Mouse (Mus musculus): ENCODE measurements around the gene Rps13. TPM values are rescaled to one million over a fixed set of nuclear protein-coding genes. Genes with fewer than 3 reads are reported as not detected.
"Not testable (repeated sequence)": the region's sequence is repeated elsewhere in the genome, so short reads cannot be mapped to it uniquely, and the experiment has no call there.

The Rps13 gene
- 953 and 964 TPM in 2 replicates for polyA plus RNA-seq (2014; fragmentation: Nextera tagmentation; extraction: Ambion mirVana)

- peak within 1 kb of the TSS; percentile 97 for H3K9ac ChIP-seq
- TF ChIP-seq CTCF (IDR thresholded peaks at IDR 0.05; ENCODE audit: low read depth): 0 out of 2 replicates have a peak, but pooled peaks have one; percentile 2
- peak within 1 kb of the TSS; percentile 82 for H3K4me2 ChIP-seq
- H3K27ac ChIP-seq (ENCODE audit: low read depth): peak within 1 kb of the TSS; percentile 83
- WGBS: under 1% methylated on average over 78 of the region's 78 CpGs
- H3K4me3 ChIP-seq (ENCODE audit: low read depth, low read length): peak within 1 kb of the TSS; percentile 89
- no peaks in the 10 kb centered on the region for H3K27me3 ChIP-seq (ENCODE audit: insufficient read depth, low read length)
- DNase-seq: peak; percentile 99
- peaks cover 11% of the 10 kb centered on the region; the same call in 1 of the 2 replicates for H3K4me1 ChIP-seq (ENCODE audit: insufficient read depth)
- no peaks in the 10 kb centered on the region for H3K9me3 ChIP-seq (ENCODE audit: low read depth, low read length)
- peak; percentile 99 for ATAC-seq (ENCODE audit: insufficient read depth)
- peaks cover 42% of the 10 kb centered on the region for H3K36me3 ChIP-seq (ENCODE audit: insufficient read depth)
Observed at GRCm38 (mm10) chr7:116333713-116334668, at the start of gene Rps13. TSS of gene Rps13 (minus strand) at chr7:116334195.

GRCm38 (mm10) chr7:116379181-116379580 lies 45.2 kb upstream of the Rps13 start:
- not testable (repeated sequence) for ATAC-seq (ENCODE audit: insufficient read depth); H3K9ac ChIP-seq; H3K9me3 ChIP-seq (ENCODE audit: low read depth, low read length); H3K4me3 ChIP-seq (ENCODE audit: low read depth, low read length); H3K27me3 ChIP-seq (ENCODE audit: insufficient read depth, low read length); H3K4me2 ChIP-seq; H3K27ac ChIP-seq (ENCODE audit: low read depth); DNase-seq; H3K4me1 ChIP-seq (ENCODE audit: insufficient read depth)
- 93% methylated on average over 6 of the region's 6 CpGs for WGBS
- peaks cover 41% of the 10 kb centered on the region for H3K36me3 ChIP-seq (ENCODE audit: insufficient read depth)

GRCm38 (mm10) chr7:116374284-116374683 lies 40.3 kb upstream of the Rps13 start:
- Histone ChIP-seq H3K36me3 (ENCODE audit: insufficient read depth) (peaks cover 52% of the 10 kb centered on the region), H3K9me3 (ENCODE audit: low read depth, low read length) (no peaks in the 10 kb centered on the region), H3K27ac (ENCODE audit: low read depth) (no peak overlapping the region), H3K4me3 (ENCODE audit: low read depth, low read length) (no peak overlapping the region), H3K4me1 (ENCODE audit: insufficient read depth) (no peaks in the 10 kb centered on the region), H3K27me3 (ENCODE audit: insufficient read depth, low read length) (no peaks in the 10 kb centered on the region), H3K9ac (no peak overlapping the region), H3K4me2 (no peak overlapping the region)
- DNase-seq: no peak
- TF ChIP-seq CTCF (IDR thresholded peaks at IDR 0.05; ENCODE audit: low read depth): no peak
- WGBS: 93% methylated on average over 1 of the region's 1 CpGs
- ATAC-seq (ENCODE audit: insufficient read depth): no peak

GRCm38 (mm10) chr7:116336226-116336625 lies 2.2 kb upstream of the Rps13 start:
- Histone ChIP-seq H3K36me3 (ENCODE audit: insufficient read depth) (peaks cover 45% of the 10 kb centered on the region), H3K27me3 (ENCODE audit: insufficient read depth, low read length) (no peaks in the 10 kb centered on the region), H3K27ac (ENCODE audit: low read depth) (no peak overlapping the region), H3K9me3 (ENCODE audit: low read depth, low read length) (no peaks in the 10 kb centered on the region), H3K9ac (no peak overlapping the region), H3K4me3 (ENCODE audit: low read depth, low read length) (no peak overlapping the region), H3K4me2 (no peak overlapping the region), H3K4me1 (ENCODE audit: insufficient read depth) (peaks cover 11% of the 10 kb centered on the region; the same call in 1 of the 2 replicates)
- ATAC-seq (ENCODE audit: insufficient read depth): no peak
- peak; percentile 65 for TF ChIP-seq CTCF (IDR thresholded peaks at IDR 0.05; ENCODE audit: low read depth)
- peak; percentile 83 for DNase-seq
- WGBS: 18% methylated on average over 1 of the region's 1 CpGs

- peak overlapping the region; percentile 73; the same call in 1 of the 2 replicates for H3K27ac ChIP-seq (ENCODE audit: low read depth)
- no peak for ATAC-seq (ENCODE audit: insufficient read depth)
- no peaks in the 10 kb centered on the region for H3K9me3 ChIP-seq (ENCODE audit: low read depth, low read length)
- peaks cover 11% of the 10 kb centered on the region; the same call in 1 of the 2 replicates for H3K4me1 ChIP-seq (ENCODE audit: insufficient read depth)
- no peak overlapping the region; the same call in 1 of the 2 replicates for H3K9ac ChIP-seq
- H3K36me3 ChIP-seq (ENCODE audit: insufficient read depth): peaks cover 45% of the 10 kb centered on the region
- H3K4me3 ChIP-seq (ENCODE audit: low read depth, low read length): peak overlapping the region; percentile 89
- H3K4me2 ChIP-seq: peak overlapping the region; percentile 82
- no peak for TF ChIP-seq CTCF (IDR thresholded peaks at IDR 0.05; ENCODE audit: low read depth)
- WGBS: 59% methylated on average over 6 of the region's 6 CpGs
- no peak for DNase-seq
- H3K27me3 ChIP-seq (ENCODE audit: insufficient read depth, low read length): no peaks in the 10 kb centered on the region
Observed at GRCm38 (mm10) chr7:116335133-116335532, 1.1 kb upstream of the Rps13 start.

GRCm38 (mm10) chr7:116334669-116335038 lies 659 bp upstream of the Rps13 start:
- Histone ChIP-seq H3K27me3 (ENCODE audit: insufficient read depth, low read length) (no peaks in the 10 kb centered on the region), H3K27ac (ENCODE audit: low read depth) (peak overlapping the region; percentile 73), H3K4me2 (peak overlapping the region; percentile 82), H3K4me3 (ENCODE audit: low read depth, low read length) (peak overlapping the region; percentile 89), H3K9ac (peak overlapping the region; percentile 97), H3K4me1 (ENCODE audit: insufficient read depth) (peaks cover 11% of the 10 kb centered on the region; the same call in 1 of the 2 replicates), H3K36me3 (ENCODE audit: insufficient read depth) (peaks cover 45% of the 10 kb centered on the region), H3K9me3 (ENCODE audit: low read depth, low read length) (no peaks in the 10 kb centered on the region)
- ATAC-seq (ENCODE audit: insufficient read depth) (no peak), DNase-seq (peak; percentile 50)
- TF ChIP-seq CTCF (IDR thresholded peaks at IDR 0.05; ENCODE audit: low read depth): no peak
- 12% methylated on average over 8 of the region's 8 CpGs for WGBS

- Histone ChIP-seq H3K27ac (ENCODE audit: low read depth) (no peak overlapping the region), H3K4me2 (no peak overlapping the region), H3K27me3 (ENCODE audit: insufficient read depth, low read length) (no peaks in the 10 kb centered on the region), H3K9me3 (ENCODE audit: low read depth, low read length) (no peaks in the 10 kb centered on the region), H3K4me3 (ENCODE audit: low read depth, low read length) (no peak overlapping the region), H3K36me3 (ENCODE audit: insufficient read depth) (peaks cover 37% of the 10 kb centered on the region), H3K9ac (no peak overlapping the region), H3K4me1 (ENCODE audit: insufficient read depth) (peaks cover 11% of the 10 kb centered on the region; the same call in 1 of the 2 replicates)
- 89% methylated on average over 2 of the region's 2 CpGs for WGBS
- no peak for ATAC-seq (ENCODE audit: insufficient read depth)
- TF ChIP-seq CTCF (IDR thresholded peaks at IDR 0.05; ENCODE audit: low read depth): no peak
- no peak for DNase-seq
Observed at GRCm38 (mm10) chr7:116331246-116331645, 2.7 kb downstream of the Rps13 start.

All from lung, embryonic 14.5 days (tissue).